Mouse (Mus musculus) layer of hippocampus, postnatal 36 days (tissue): ENCODE data around the gene Ap3b1. TPM values are rescaled to one million over a fixed set of nuclear protein-coding genes. Genes with fewer than 3 reads are reported as not detected.
"Not testable (repeated sequence)": the region's sequence is repeated elsewhere in the genome, so short reads cannot be mapped to it uniquely, and the experiment has no call there.

Experiments
- DNase-seq, 2 experiments: peaks; one replicate each; pipeline ENCODE4 v3.0.0; 2022
- total RNA-seq, 2 experiments: library from RNA; stranded (reverse); gene quantifications; 2 replicates each; pipeline ENCODE4 v1.2.3; 2021

Ap3b1 gene
- total RNA-seq, result 10 to 100 TPM; 57.0 to 61.9 TPM

GRCm38 (mm10) chr13:94358401-94359265, at the start of gene Ap3b1:
TSS of gene Ap3b1 (plus strand) at chr13:94358960.
- peak; percentile 87 to 90 for DNase-seq

- DNase-seq, result not testable (repeated sequence)
Measured at GRCm38 (mm10) chr13:94312812-94313211, 45.9 kb upstream of the Ap3b1 start.

- DNase-seq, result no peak
Measured at GRCm38 (mm10) chr13:94316975-94317511, 41.7 kb upstream of the Ap3b1 start.

- no peak for DNase-seq
Measured at GRCm38 (mm10) chr13:94321094-94321792, 37.5 kb upstream of the Ap3b1 start.

GRCm38 (mm10) chr13:94322475-94322874, 36.3 kb upstream of the Ap3b1 start:
- no peak for DNase-seq

GRCm38 (mm10) chr13:94328063-94328462, 30.7 kb upstream of the Ap3b1 start:
- DNase-seq, result no peak

GRCm38 (mm10) chr13:94329005-94329404, 29.8 kb upstream of the Ap3b1 start:
- DNase-seq, result not testable (repeated sequence)

- no peak for DNase-seq
Measured at GRCm38 (mm10) chr13:94330392-94330979, 28.3 kb upstream of the Ap3b1 start.

GRCm38 (mm10) chr13:94338357-94338756, 20.4 kb upstream of the Ap3b1 start:
- DNase-seq, result no peak

- DNase-seq, result no peak
Measured at GRCm38 (mm10) chr13:94343192-94343591, 15.6 kb upstream of the Ap3b1 start.

- DNase-seq, result not testable (repeated sequence)
Measured at GRCm38 (mm10) chr13:94344600-94344999, 14.2 kb upstream of the Ap3b1 start.

GRCm38 (mm10) chr13:94354584-94354983, 4.2 kb upstream of the Ap3b1 start:
- DNase-seq, result no peak

- DNase-seq, result no peak
Measured at GRCm38 (mm10) chr13:94358101-94358400, 709 bp upstream of the Ap3b1 start.

GRCm38 (mm10) chr13:94359282-94359920, 641 bp downstream of the Ap3b1 start:
- no peak for DNase-seq

- DNase-seq, result not testable (repeated sequence)
Measured at GRCm38 (mm10) chr13:94361013-94361580, 2.3 kb downstream of the Ap3b1 start.

GRCm38 (mm10) chr13:94364336-94364735, 5.6 kb downstream of the Ap3b1 start:
- no peak for DNase-seq

- no peak for DNase-seq
Measured at GRCm38 (mm10) chr13:94365108-94365907, 6.5 kb downstream of the Ap3b1 start.

GRCm38 (mm10) chr13:94367869-94368268, 9.1 kb downstream of the Ap3b1 start:
- DNase-seq, result peak in 1 of 2 experiments; percentile 42

GRCm38 (mm10) chr13:94370521-94370920, 11.8 kb downstream of the Ap3b1 start:
- no peak for DNase-seq

- DNase-seq, result no peak
Measured at GRCm38 (mm10) chr13:94372066-94372465, 13.3 kb downstream of the Ap3b1 start.

- DNase-seq, result no peak
Measured at GRCm38 (mm10) chr13:94374131-94374530, 15.4 kb downstream of the Ap3b1 start.
